Mouse (Mus musculus): ENCODE data around the gene Prkrip1.

DNA sequence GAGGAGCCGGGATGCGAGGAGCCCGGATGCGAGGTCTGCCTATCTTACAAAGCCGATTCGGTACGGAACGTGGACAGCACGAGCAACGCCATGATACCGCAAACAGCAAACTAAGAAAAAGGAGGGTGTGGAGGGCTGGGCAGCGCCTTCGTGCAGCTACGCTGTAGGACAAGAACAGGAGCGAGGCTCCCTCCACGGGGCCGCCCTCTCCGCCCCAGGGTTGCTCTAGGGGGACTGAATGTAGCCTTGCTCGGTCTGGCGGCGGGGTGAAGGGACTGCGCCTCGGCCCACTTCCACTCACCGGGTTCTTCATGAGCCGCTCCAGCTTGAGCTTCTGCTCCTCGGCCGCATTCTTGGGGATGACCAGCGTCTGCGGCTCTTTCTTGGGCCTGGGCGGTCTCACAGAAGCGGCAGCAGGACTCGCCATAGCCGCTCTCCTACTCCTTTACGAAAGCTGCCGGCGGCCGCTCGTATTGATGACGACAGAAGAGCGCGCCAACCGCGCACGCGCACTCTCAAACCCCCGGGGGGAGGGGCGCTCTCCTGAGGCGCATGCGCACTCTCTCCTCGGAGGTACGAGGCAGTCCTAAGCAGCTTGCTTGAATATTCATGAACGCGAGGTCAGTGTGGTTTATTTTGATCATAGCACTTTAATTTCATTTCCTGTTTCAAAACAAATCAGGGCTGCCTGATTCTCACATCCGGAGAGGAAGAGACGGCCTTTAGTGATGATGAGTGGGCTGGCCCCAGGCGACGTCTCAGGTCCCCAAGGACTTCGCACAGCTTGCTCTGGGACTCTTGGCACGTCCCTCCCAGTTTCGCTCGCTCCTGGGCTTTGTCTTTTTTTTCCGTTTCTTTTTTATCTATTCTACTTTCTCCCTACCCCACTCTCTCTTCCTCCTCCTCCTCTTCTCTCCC, at the start of gene Prkrip1:
- TF ChIP-seq CTCF (IDR thresholded peaks at IDR 0.05; ENCODE audit: insufficient read depth, low read depth, low read length) (0 out of 2 replicates have a peak, but pooled peaks have one; percentile 8), POLR2A (IDR thresholded peaks at IDR 0.05; ENCODE audit: insufficient read depth, low read depth, low read length) (peak; percentile 69)

Data from olfactory bulb, adult 2 months (tissue).